ENCODE assay signal across 23 mouse cellular contexts in the genomic region with DNA sequence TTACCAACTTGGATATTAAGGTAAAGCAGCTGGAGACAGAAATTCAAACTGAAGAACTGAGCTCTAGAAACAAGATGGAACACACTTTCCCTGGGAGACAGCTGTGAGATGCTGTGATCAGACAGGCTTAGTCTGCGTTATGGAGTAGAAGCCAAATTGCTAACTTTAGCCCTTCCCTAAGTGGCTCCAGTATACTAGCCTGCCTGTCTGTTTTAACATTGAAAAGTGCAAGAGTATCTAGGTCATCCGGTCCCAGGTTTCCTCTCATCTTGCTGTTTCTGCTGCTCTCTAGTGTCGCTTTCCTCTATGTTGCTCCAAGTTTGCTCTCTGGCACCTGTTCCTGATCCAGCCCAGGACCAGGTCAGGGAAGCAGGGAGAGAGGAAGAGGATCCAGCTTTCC.
"Had no signal": no experiment of that assay in that cellular context is flagged by ENCODE, and none has a peak within 500 bp of the region (broad histone marks: within the 10 kb centered on the region; RNA-seq: fewer than 3 reads in every experiment).

No protein-coding gene starts in this region.

- H3K9me3 ChIP-seq: lung, embryonic 15.5 days; megakaryocyte, embryonic 14.5 days; midbrain, embryonic 10.5 days; midbrain, embryonic 12.5 days; neural tube, embryonic 13.5 days; neural tube, embryonic 15.5 days; stomach, embryonic 15.5 days had no signal

- H3K4me2 ChIP-seq: lung, embryonic 15.5 days; midbrain, embryonic 12.5 days; neural tube, embryonic 13.5 days; neural tube, embryonic 15.5 days; stomach, embryonic 15.5 days had no signal

- H3K9ac ChIP-seq: liver, postnatal 0 days; lung, embryonic 15.5 days; midbrain, embryonic 12.5 days; neural tube, embryonic 13.5 days; neural tube, embryonic 15.5 days; stomach, embryonic 15.5 days had no signal

- H3K4me1 ChIP-seq: lung, embryonic 15.5 days; midbrain, embryonic 10.5 days; midbrain, embryonic 12.5 days; neural tube, embryonic 13.5 days; neural tube, embryonic 15.5 days; stomach, embryonic 15.5 days had no signal

- ATAC-seq: liver, postnatal 0 days; lung, postnatal 0 days; midbrain, embryonic 16.5 days had no signal

- H3K27me3 ChIP-seq: lung, embryonic 15.5 days; megakaryocyte, embryonic 14.5 days; midbrain, embryonic 12.5 days; neural tube, embryonic 13.5 days; neural tube, embryonic 15.5 days; stomach, embryonic 15.5 days had no signal

- DNase-seq: liver, postnatal 0 days; lung, adult 2 months; lung, postnatal 14 days; lung, postnatal 36 days; midbrain, embryonic 14.5 days; retina, postnatal 1 day; right cerebral cortex, adult 18-20 months; right cerebral cortex, postnatal 25 days; right cerebral cortex, postnatal 4 days; thymus, adult 18-20 months; thymus, postnatal 14 days; thymus, postnatal 36 days had no signal

- H3K27ac ChIP-seq: lung, embryonic 15.5 days; macrophage; midbrain, embryonic 10.5 days; midbrain, embryonic 12.5 days; neural tube, embryonic 13.5 days; neural tube, embryonic 15.5 days; stomach, embryonic 15.5 days had no signal

- H3K4me3 ChIP-seq: lung, embryonic 15.5 days; megakaryocyte, embryonic 14.5 days; midbrain, embryonic 10.5 days; midbrain, embryonic 12.5 days; myocyte; neural tube, embryonic 13.5 days; neural tube, embryonic 15.5 days; stomach, embryonic 15.5 days had no signal
